Mouse (Mus musculus) MEL-GATA-1-ER (cell line): Measurements from ENCODE around the gene Kcnma1.

Source experiments
- DNase-seq: peaks from one replicate; pipeline ENCODE4 v3.0.0-alpha.2; 2012; ENCODE audit warnings: low read depth; ENCODE audit errors: extremely low read depth

The Kcnma1 gene

GRCm38 (mm10) chr14:23966471-23966870 is 47.8 kb downstream of the Kcnma1 start:
- no peak for DNase-seq

GRCm38 (mm10) chr14:23959061-23959460 is 55.2 kb downstream of the Kcnma1 start:
- DNase-seq = no peak

- DNase-seq = no peak
Observed at GRCm38 (mm10) chr14:23957270-23957669, 57.0 kb downstream of the Kcnma1 start.

GRCm38 (mm10) chr14:23943876-23944275 is 70.4 kb downstream of the Kcnma1 start:
- no peak for DNase-seq

- DNase-seq = no peak
Observed at GRCm38 (mm10) chr14:23943152-23943551, 71.1 kb downstream of the Kcnma1 start.

- DNase-seq = no peak
Observed at GRCm38 (mm10) chr14:23942103-23942502, 72.2 kb downstream of the Kcnma1 start.

GRCm38 (mm10) chr14:23935016-23935415 is 79.3 kb downstream of the Kcnma1 start:
- no peak for DNase-seq

GRCm38 (mm10) chr14:23931671-23932071 is 82.6 kb downstream of the Kcnma1 start:
- no peak for DNase-seq

- DNase-seq = no peak
Observed at GRCm38 (mm10) chr14:23929168-23929567, 85.1 kb downstream of the Kcnma1 start.

- DNase-seq = no peak
Observed at GRCm38 (mm10) chr14:23923356-23923755, 90.9 kb downstream of the Kcnma1 start.

- no peak for DNase-seq
Observed at GRCm38 (mm10) chr14:23922755-23923154, 91.5 kb downstream of the Kcnma1 start.

GRCm38 (mm10) chr14:23911108-23911629 is 103.1 kb downstream of the Kcnma1 start:
- no peak for DNase-seq

GRCm38 (mm10) chr14:23908564-23908963 is 105.7 kb downstream of the Kcnma1 start:
- no peak for DNase-seq

GRCm38 (mm10) chr14:23902636-23903279 is 111.5 kb downstream of the Kcnma1 start:
- DNase-seq = no peak

- no peak for DNase-seq
Observed at GRCm38 (mm10) chr14:23899462-23899861, 114.8 kb downstream of the Kcnma1 start.

- no peak for DNase-seq
Observed at GRCm38 (mm10) chr14:23897815-23898214, 116.5 kb downstream of the Kcnma1 start.

- DNase-seq = no peak
Observed at GRCm38 (mm10) chr14:23896036-23896435, 118.3 kb downstream of the Kcnma1 start.

- DNase-seq = no peak
Observed at GRCm38 (mm10) chr14:23886112-23886511, 128.2 kb downstream of the Kcnma1 start.

GRCm38 (mm10) chr14:23885539-23885938 is 128.8 kb downstream of the Kcnma1 start:
- DNase-seq = no peak

- no peak for DNase-seq
Observed at GRCm38 (mm10) chr14:23885071-23885470, 129.2 kb downstream of the Kcnma1 start.

GRCm38 (mm10) chr14:23882001-23882400 is 132.3 kb downstream of the Kcnma1 start:
- DNase-seq = no peak

- DNase-seq = no peak
Observed at GRCm38 (mm10) chr14:23879331-23879730, 135.0 kb downstream of the Kcnma1 start.

- DNase-seq = no peak
Observed at GRCm38 (mm10) chr14:23877561-23877960, 136.7 kb downstream of the Kcnma1 start.
